Mouse (Mus musculus): Measurements from ENCODE around the gene Ndufc1.
A peak's percentile ranks its signal among the peaks of the same experiment; 100 is the strongest.

- TF ChIP-seq TAL1 (IDR thresholded peaks at IDR 0.05; ENCODE audit: low read length) (no peak), GATA1 (IDR thresholded peaks at IDR 0.05; ENCODE audit: low read length) (peak; percentile 43; the same call in 1 of the 2 replicates)
These were observed 21.7 kb downstream of the Ndufc1 start for GRCm38 (mm10) chr3:51387134-51387451.
